Mouse (Mus musculus): ENCODE measurements around the gene Slc13a4. TPM values are rescaled to one million over a fixed set of nuclear protein-coding genes. Genes with fewer than 3 reads are reported as not detected.

The Slc13a4 gene
- polyA plus RNA-seq, 1 experiment from 2014 or later, result 0.65 TPM

GRCm38 (mm10) chr6:35271868-35272765 lies 35.8 kb downstream of the Slc13a4 start:
- H3K27ac ChIP-seq (ENCODE audit: low read depth), result no peak overlapping the region
- H3K9me3 ChIP-seq (ENCODE audit: control insufficient read depth, low read length), result no peaks in the 10 kb centered on the region
- H3K4me3 ChIP-seq (ENCODE audit: low read depth, low read length), result no peak overlapping the region
- no peak overlapping the region for H3K9ac ChIP-seq (ENCODE audit: low read length)
- H3K36me3 ChIP-seq (ENCODE audit: control insufficient read depth, insufficient read depth, low read length), result no peaks in the 10 kb centered on the region
- ATAC-seq (replicated peaks; ENCODE audit: low FRiP score, low TSS enrichment, low read depth), result peak; percentile 56; the same call in 1 of the 2 replicates
- no peak overlapping the region for H3K4me2 ChIP-seq (ENCODE audit: low read length)
- H3K4me1 ChIP-seq (replicated peaks; ENCODE audit: control insufficient read depth, insufficient read depth, low read length), result 0 out of 2 replicates have a peak, but pooled peaks cover 4% of the 10 kb centered on the region
- DNase-seq (ENCODE audit: low spot score), result no peak
- WGBS, result 82% methylated on average over 20 of the region's 20 CpGs
- H3K27me3 ChIP-seq (replicated peaks; ENCODE audit: control insufficient read depth, insufficient read depth, low read length), result no peaks in the 10 kb centered on the region

GRCm38 (mm10) chr6:35271094-35271855 lies 36.7 kb downstream of the Slc13a4 start:
- no peak for DNase-seq (ENCODE audit: low spot score)
- Histone ChIP-seq H3K4me1 (replicated peaks; ENCODE audit: control insufficient read depth, insufficient read depth, low read length) (0 out of 2 replicates have a peak, but pooled peaks cover 4% of the 10 kb centered on the region), H3K4me2 (ENCODE audit: low read length) (no peak overlapping the region), H3K27me3 (replicated peaks; ENCODE audit: control insufficient read depth, insufficient read depth, low read length) (no peaks in the 10 kb centered on the region), H3K36me3 (ENCODE audit: control insufficient read depth, insufficient read depth, low read length) (no peaks in the 10 kb centered on the region), H3K4me3 (ENCODE audit: low read depth, low read length) (no peak overlapping the region), H3K27ac (ENCODE audit: low read depth) (no peak overlapping the region), H3K9me3 (ENCODE audit: control insufficient read depth, low read length) (no peaks in the 10 kb centered on the region), H3K9ac (ENCODE audit: low read length) (no peak overlapping the region)
- no peak for ATAC-seq (replicated peaks; ENCODE audit: low FRiP score, low TSS enrichment, low read depth)
- WGBS, result 88% methylated on average over 12 of the region's 12 CpGs

GRCm38 (mm10) chr6:35269643-35270042 lies 38.3 kb downstream of the Slc13a4 start:
- no peak overlapping the region for H3K9ac ChIP-seq (ENCODE audit: low read length)
- H3K9me3 ChIP-seq (ENCODE audit: control insufficient read depth, low read length), result no peaks in the 10 kb centered on the region
- no peak overlapping the region for H3K4me3 ChIP-seq (ENCODE audit: low read depth, low read length)
- no peak overlapping the region for H3K27ac ChIP-seq (ENCODE audit: low read depth)
- no peak overlapping the region for H3K4me2 ChIP-seq (ENCODE audit: low read length)
- ATAC-seq (replicated peaks; ENCODE audit: low FRiP score, low TSS enrichment, low read depth) (no peak), DNase-seq (ENCODE audit: low spot score) (no peak)
- no peaks in the 10 kb centered on the region for H3K27me3 ChIP-seq (replicated peaks; ENCODE audit: control insufficient read depth, insufficient read depth, low read length)
- no peaks in the 10 kb centered on the region for H3K36me3 ChIP-seq (ENCODE audit: control insufficient read depth, insufficient read depth, low read length)
- WGBS, result 83% methylated on average over 13 of the region's 13 CpGs
- 0 out of 2 replicates have a peak, but pooled peaks cover 4% of the 10 kb centered on the region for H3K4me1 ChIP-seq (replicated peaks; ENCODE audit: control insufficient read depth, insufficient read depth, low read length)

GRCm38 (mm10) chr6:35268711-35269110 lies 39.2 kb downstream of the Slc13a4 start:
- Histone ChIP-seq H3K36me3 (ENCODE audit: control insufficient read depth, insufficient read depth, low read length) (no peaks in the 10 kb centered on the region), H3K4me1 (replicated peaks; ENCODE audit: control insufficient read depth, insufficient read depth, low read length) (0 out of 2 replicates have a peak, but pooled peaks cover 4% of the 10 kb centered on the region), H3K4me3 (ENCODE audit: low read depth, low read length) (no peak overlapping the region), H3K9me3 (ENCODE audit: control insufficient read depth, low read length) (no peaks in the 10 kb centered on the region), H3K9ac (ENCODE audit: low read length) (no peak overlapping the region), H3K27me3 (replicated peaks; ENCODE audit: control insufficient read depth, insufficient read depth, low read length) (no peaks in the 10 kb centered on the region), H3K4me2 (ENCODE audit: low read length) (no peak overlapping the region), H3K27ac (ENCODE audit: low read depth) (no peak overlapping the region)
- WGBS, result 94% methylated on average over 13 of the region's 13 CpGs
- ATAC-seq (replicated peaks; ENCODE audit: low FRiP score, low TSS enrichment, low read depth), result no peak
- DNase-seq (ENCODE audit: low spot score), result no peak

- H3K27ac ChIP-seq (ENCODE audit: low read depth), result no peak overlapping the region
- DNase-seq (ENCODE audit: low spot score) (no peak), ATAC-seq (replicated peaks; ENCODE audit: low FRiP score, low TSS enrichment, low read depth) (no peak)
- WGBS, result 86% methylated on average over 15 of the region's 15 CpGs
- H3K36me3 ChIP-seq (ENCODE audit: control insufficient read depth, insufficient read depth, low read length), result peaks cover 24% of the 10 kb centered on the region
- H3K9me3 ChIP-seq (ENCODE audit: control insufficient read depth, low read length), result no peaks in the 10 kb centered on the region
- H3K27me3 ChIP-seq (replicated peaks; ENCODE audit: control insufficient read depth, insufficient read depth, low read length), result no peaks in the 10 kb centered on the region
- no peak overlapping the region for H3K9ac ChIP-seq (ENCODE audit: low read length)
- H3K4me3 ChIP-seq (ENCODE audit: low read depth, low read length), result no peak overlapping the region
- no peaks in the 10 kb centered on the region for H3K4me1 ChIP-seq (replicated peaks; ENCODE audit: control insufficient read depth, insufficient read depth, low read length)
- no peak overlapping the region for H3K4me2 ChIP-seq (ENCODE audit: low read length)
Observed at GRCm38 (mm10) chr6:35265580-35266278, 42.2 kb downstream of the Slc13a4 start.

- ATAC-seq (replicated peaks; ENCODE audit: low FRiP score, low TSS enrichment, low read depth), result no peak
- Histone ChIP-seq H3K36me3 (ENCODE audit: control insufficient read depth, insufficient read depth, low read length) (peaks cover 29% of the 10 kb centered on the region), H3K27me3 (replicated peaks; ENCODE audit: control insufficient read depth, insufficient read depth, low read length) (no peaks in the 10 kb centered on the region), H3K9me3 (ENCODE audit: control insufficient read depth, low read length) (no peaks in the 10 kb centered on the region), H3K4me3 (ENCODE audit: low read depth, low read length) (no peak overlapping the region), H3K4me1 (replicated peaks; ENCODE audit: control insufficient read depth, insufficient read depth, low read length) (peaks cover 2% of the 10 kb centered on the region; the same call in 1 of the 2 replicates), H3K9ac (ENCODE audit: low read length) (no peak overlapping the region), H3K27ac (ENCODE audit: low read depth) (no peak overlapping the region), H3K4me2 (ENCODE audit: low read length) (no peak overlapping the region)
- WGBS, result 85% methylated on average over 7 of the region's 7 CpGs
- no peak for DNase-seq (ENCODE audit: low spot score)
Observed at GRCm38 (mm10) chr6:35260531-35260930, 47.4 kb downstream of the Slc13a4 start.

- Histone ChIP-seq H3K27me3 (replicated peaks; ENCODE audit: control insufficient read depth, insufficient read depth, low read length) (no peaks in the 10 kb centered on the region), H3K4me3 (ENCODE audit: low read depth, low read length) (no peak overlapping the region), H3K4me2 (ENCODE audit: low read length) (no peak overlapping the region), H3K4me1 (replicated peaks; ENCODE audit: control insufficient read depth, insufficient read depth, low read length) (peaks cover 11% of the 10 kb centered on the region), H3K9me3 (ENCODE audit: control insufficient read depth, low read length) (no peaks in the 10 kb centered on the region), H3K27ac (ENCODE audit: low read depth) (no peak overlapping the region), H3K36me3 (ENCODE audit: control insufficient read depth, insufficient read depth, low read length) (peaks cover 29% of the 10 kb centered on the region), H3K9ac (ENCODE audit: low read length) (no peak overlapping the region)
- WGBS, result 82% methylated on average over 5 of the region's 5 CpGs
- DNase-seq (ENCODE audit: low spot score) (no peak), ATAC-seq (replicated peaks; ENCODE audit: low FRiP score, low TSS enrichment, low read depth) (no peak)
Observed at GRCm38 (mm10) chr6:35259526-35259925, 48.4 kb downstream of the Slc13a4 start.

- Histone ChIP-seq H3K27ac (ENCODE audit: low read depth) (no peak overlapping the region), H3K27me3 (replicated peaks; ENCODE audit: control insufficient read depth, insufficient read depth, low read length) (no peaks in the 10 kb centered on the region), H3K9ac (ENCODE audit: low read length) (no peak overlapping the region), H3K4me3 (ENCODE audit: low read depth, low read length) (no peak overlapping the region), H3K9me3 (ENCODE audit: control insufficient read depth, low read length) (no peaks in the 10 kb centered on the region), H3K4me1 (replicated peaks; ENCODE audit: control insufficient read depth, insufficient read depth, low read length) (peaks cover 17% of the 10 kb centered on the region), H3K4me2 (ENCODE audit: low read length) (no peak overlapping the region), H3K36me3 (ENCODE audit: control insufficient read depth, insufficient read depth, low read length) (peaks cover 29% of the 10 kb centered on the region)
- ATAC-seq (replicated peaks; ENCODE audit: low FRiP score, low TSS enrichment, low read depth) (no peak), DNase-seq (ENCODE audit: low spot score) (no peak)
- 90% methylated on average over 2 of the region's 2 CpGs for WGBS
Observed at GRCm38 (mm10) chr6:35258922-35259321, 49.0 kb downstream of the Slc13a4 start.
